Mouse (Mus musculus) ES-Bruce4 (cell line): ENCODE results near the gene Bcl2l12. TPM values are rescaled to one million over a fixed set of nuclear protein-coding genes. Genes with fewer than 3 reads are reported as not detected.
"Not testable (repeated sequence)": the region's sequence is repeated elsewhere in the genome, so short reads cannot be mapped to it uniquely, and the experiment has no call there.

ENCODE experiments used
- H3K27ac ChIP-seq: 2 replicates; pipeline ENCODE4 v1.5.1; 2012; ENCODE audit warnings: low read length, inconsistent platforms; ENCODE audit not compliant: insufficient read depth
- H3K27me3 ChIP-seq: 2 replicates; pipeline ENCODE4 v1.6.1; 2012; ENCODE audit warnings: mild to moderate bottlenecking, low read length, inconsistent platforms; ENCODE audit not compliant: control insufficient read depth, poor library complexity, insufficient read depth, severe bottlenecking
- H3K36me3 ChIP-seq: 2 replicates; pipeline ENCODE4 v1.6.1; 2012; ENCODE audit warnings: inconsistent platforms, mild to moderate bottlenecking, low read length, moderate library complexity; ENCODE audit not compliant: control insufficient read depth, poor library complexity, insufficient read depth, severe bottlenecking
- H3K4me1 ChIP-seq: one replicate; pipeline ENCODE4 v1.8.1; 2011; ENCODE audit warnings: low read length; ENCODE audit not compliant: control insufficient read depth, insufficient read depth
- H3K4me3 ChIP-seq: 2 replicates; pipeline ENCODE4 v1.5.1; 2011; ENCODE audit warnings: low read depth, mild to moderate bottlenecking, low read length
- H3K9ac ChIP-seq: 2 replicates; pipeline ENCODE4 v1.6.1; 2012; ENCODE audit warnings: low read depth, mild to moderate bottlenecking, inconsistent platforms; ENCODE audit not compliant: poor library complexity, severe bottlenecking
- H3K9me3 ChIP-seq: replicated peaks from 2 replicates; pipeline ENCODE4 v1.6.1; 2012; ENCODE audit warnings: mild to moderate bottlenecking, low read length, inconsistent platforms; ENCODE audit not compliant: control insufficient read depth, poor library complexity, insufficient read depth, severe bottlenecking
- CTCF ChIP-seq: IDR thresholded peaks from one replicate; pipeline ENCODE4 v1.8.1; 2011; ENCODE audit warnings: low read depth, low read length
- EP300 ChIP-seq: IDR thresholded peaks from 2 replicates; pipeline ENCODE4 v1.6.1; 2011; ENCODE audit warnings: low read depth, low read length; ENCODE audit not compliant: insufficient read depth
- POLR2A ChIP-seq: IDR thresholded peaks from one replicate; pipeline ENCODE4 v1.8.1; 2011; ENCODE audit warnings: low read length; ENCODE audit not compliant: insufficient read depth
- polyA plus RNA-seq: library from polyadenylated mRNA; stranded (reverse); fragments of >200 nt; gene quantifications from 2 replicates; pipeline ENCODE4 v1.2.4, GENCODE M21; 2011; ENCODE audit warnings: low read depth; ENCODE audit not compliant: missing spikeins, insufficient read depth, insufficient read length

The Bcl2l12 gene
- polyA plus RNA-seq, 1 experiment: 41.9 TPM

- H3K27me3 ChIP-seq, H3K4me1 ChIP-seq, H3K27ac ChIP-seq, H3K4me3 ChIP-seq, H3K36me3 ChIP-seq, H3K9ac ChIP-seq, H3K9me3 ChIP-seq: not testable (repeated sequence)
- peak; percentile 12 for TF ChIP-seq CTCF
Measured at GRCm38 (mm10) chr7:45023711-45024110, 25.2 kb upstream of the Bcl2l12 start.

DNA sequence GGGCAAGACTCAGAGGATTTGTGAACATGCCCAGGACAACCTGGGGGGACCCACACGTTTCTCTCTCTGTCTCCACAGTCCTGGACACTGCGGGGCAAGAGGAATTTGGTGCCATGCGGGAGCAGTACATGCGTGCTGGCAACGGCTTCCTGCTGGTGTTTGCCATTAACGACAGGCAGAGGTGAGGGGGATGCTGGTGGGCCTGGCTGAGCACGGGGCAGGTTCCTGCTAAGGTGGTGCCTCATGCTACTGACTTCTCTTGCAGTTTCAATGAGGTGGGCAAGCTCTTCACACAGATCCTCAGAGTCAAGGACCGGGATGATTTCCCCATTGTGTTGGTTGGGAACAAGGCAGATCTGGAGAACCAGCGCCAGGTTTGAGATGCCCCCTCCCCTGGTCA lies 21.7 kb upstream of the Bcl2l12 start:
- no peak overlapping the region for H3K27ac ChIP-seq
- no peak overlapping the region for H3K4me3 ChIP-seq
- TF ChIP-seq CTCF (no peak), POLR2A (no peak), EP300 (no peak)
- no peaks in the 10 kb centered on the region for H3K9me3 ChIP-seq
- H3K4me1 ChIP-seq: no peaks in the 10 kb centered on the region
- H3K9ac ChIP-seq: no peak overlapping the region
- H3K27me3 ChIP-seq: no peaks in the 10 kb centered on the region
- H3K36me3 ChIP-seq: no peaks in the 10 kb centered on the region

DNA sequence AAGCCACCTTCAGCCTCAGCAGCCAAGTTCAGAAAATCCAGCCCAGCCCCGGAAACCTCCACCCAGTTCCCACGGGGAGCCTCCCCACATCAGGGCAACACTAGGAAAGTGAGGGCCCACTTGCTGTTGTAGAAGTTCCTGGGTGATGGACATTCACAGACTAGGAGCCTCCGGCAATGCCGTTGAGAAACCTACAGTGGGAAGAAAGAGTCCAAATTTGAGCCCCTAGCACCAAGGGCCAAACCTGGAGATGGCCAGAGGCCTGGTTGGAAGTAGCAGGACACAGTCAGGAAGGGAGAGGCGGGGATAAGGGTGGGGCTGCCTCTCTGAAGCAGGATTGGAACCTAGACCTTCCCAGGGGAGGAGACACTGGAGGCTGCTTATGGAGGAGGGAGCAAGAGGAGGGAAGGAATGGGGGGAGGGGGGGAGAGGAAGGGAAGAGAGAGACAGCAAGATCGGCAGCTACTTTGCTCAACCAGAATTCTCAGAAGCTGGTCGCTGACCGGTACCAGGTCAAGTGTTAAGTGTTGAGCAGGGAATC lies 20.6 kb upstream of the Bcl2l12 start:
- TF ChIP-seq CTCF: no peak
- TF ChIP-seq POLR2A: no peak
- no peak for TF ChIP-seq EP300
- Histone ChIP-seq H3K27ac (no peak overlapping the region), H3K27me3 (no peaks in the 10 kb centered on the region), H3K9ac (no peak overlapping the region), H3K4me3 (0 out of 2 replicates have a peak overlapping the region, but pooled peaks have one; percentile 23), H3K4me1 (no peaks in the 10 kb centered on the region), H3K36me3 (no peaks in the 10 kb centered on the region), H3K9me3 (no peaks in the 10 kb centered on the region)

- H3K36me3 ChIP-seq: peaks cover 5% of the 10 kb centered on the region; the same call in 1 of the 2 replicates
- peak within 1 kb of the TSS; percentile 96 for H3K9ac ChIP-seq
- H3K4me1 ChIP-seq: no peaks in the 10 kb centered on the region
- H3K4me3 ChIP-seq: peak within 1 kb of the TSS; percentile 84
- TF ChIP-seq CTCF: no peak
- TF ChIP-seq POLR2A: no peak
- no peak for TF ChIP-seq EP300
- no peaks in the 10 kb centered on the region for H3K9me3 ChIP-seq
- no peaks in the 10 kb centered on the region for H3K27me3 ChIP-seq
- H3K27ac ChIP-seq: peak within 1 kb of the TSS; percentile 28; the same call in 1 of the 2 replicates
Measured at GRCm38 (mm10) chr7:45017242-45018061, 18.9 kb upstream of the Bcl2l12 start, which contains the start of gene Rras. Gene Rras (plus strand): TSS chr7:45017961.

DNA sequence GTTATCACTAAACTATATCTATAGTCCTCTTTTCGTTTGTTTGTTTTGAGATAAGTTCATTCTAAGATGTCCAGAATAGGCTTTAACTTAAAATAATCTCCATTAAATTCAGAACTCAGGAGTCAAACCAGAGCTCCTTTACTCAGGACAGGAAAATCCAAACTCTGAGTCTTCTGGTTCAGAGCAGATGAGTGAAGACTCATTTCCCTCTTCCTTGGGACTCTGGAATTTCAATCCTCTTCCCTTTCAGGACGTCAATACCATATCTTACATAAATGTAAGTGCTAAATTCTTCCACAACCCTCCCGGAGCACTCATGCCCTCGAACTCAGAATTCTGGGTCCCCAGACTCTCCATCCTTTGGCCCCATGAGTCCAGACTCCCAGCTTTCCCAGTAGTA lies 18.2 kb upstream of the Bcl2l12 start:
- Histone ChIP-seq H3K27ac (peak overlapping the region; percentile 9; the same call in 1 of the 2 replicates), H3K9me3 (no peaks in the 10 kb centered on the region), H3K9ac (peak overlapping the region; percentile 96), H3K36me3 (peaks cover 9% of the 10 kb centered on the region; the same call in 1 of the 2 replicates), H3K4me3 (peak overlapping the region; percentile 84), H3K27me3 (no peaks in the 10 kb centered on the region), H3K4me1 (no peaks in the 10 kb centered on the region)
- TF ChIP-seq CTCF: no peak
- no peak for TF ChIP-seq POLR2A
- TF ChIP-seq EP300: no peak

DNA sequence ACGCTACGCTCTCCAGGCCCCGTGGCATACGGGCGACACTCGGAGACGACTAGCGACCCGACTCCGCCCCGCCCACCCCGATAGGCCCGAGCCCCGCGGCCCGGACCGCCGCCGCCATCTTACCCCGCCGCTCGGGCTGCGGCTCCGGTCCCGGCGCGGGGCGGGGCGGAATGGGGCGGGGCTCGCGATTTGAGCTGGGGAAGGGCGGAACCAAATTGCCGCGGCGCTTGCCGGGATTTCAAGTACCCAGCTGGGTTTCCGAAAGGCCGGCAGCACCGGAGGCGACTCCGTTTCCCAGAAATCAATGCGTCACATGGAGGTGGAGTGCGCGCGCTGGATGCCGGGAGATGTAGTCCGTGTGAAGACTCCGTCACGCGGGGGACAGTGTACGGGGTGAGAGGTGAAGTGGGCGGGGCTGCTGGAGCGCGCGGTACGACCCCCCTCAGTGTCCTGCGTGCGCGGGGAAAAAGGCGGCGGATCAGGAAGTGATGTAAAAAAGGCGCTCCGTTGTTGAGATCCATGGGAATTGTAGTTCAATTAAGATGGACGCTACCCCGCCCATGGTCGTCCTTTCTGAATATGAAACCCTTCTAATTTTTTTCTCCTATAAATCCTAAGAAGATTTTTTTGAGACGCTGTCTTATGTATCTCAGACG lies 17.6 kb upstream of the Bcl2l12 start, which contains the start of gene Scaf1:
TSS of gene Scaf1 (minus strand) at position 407 of the 656 bp plus-strand sequence.
- H3K4me3 ChIP-seq: peak within 1 kb of the TSS; percentile 89
- no peaks in the 10 kb centered on the region for H3K4me1 ChIP-seq
- H3K27ac ChIP-seq: peak within 1 kb of the TSS; percentile 62
- no peaks in the 10 kb centered on the region for H3K27me3 ChIP-seq
- no peak for TF ChIP-seq CTCF
- no peak for TF ChIP-seq EP300
- TF ChIP-seq POLR2A: no peak
- H3K36me3 ChIP-seq: peaks cover 9% of the 10 kb centered on the region; the same call in 1 of the 2 replicates
- peak within 1 kb of the TSS; percentile 96 for H3K9ac ChIP-seq
- no peaks in the 10 kb centered on the region for H3K9me3 ChIP-seq
